In the genomic region with DNA sequence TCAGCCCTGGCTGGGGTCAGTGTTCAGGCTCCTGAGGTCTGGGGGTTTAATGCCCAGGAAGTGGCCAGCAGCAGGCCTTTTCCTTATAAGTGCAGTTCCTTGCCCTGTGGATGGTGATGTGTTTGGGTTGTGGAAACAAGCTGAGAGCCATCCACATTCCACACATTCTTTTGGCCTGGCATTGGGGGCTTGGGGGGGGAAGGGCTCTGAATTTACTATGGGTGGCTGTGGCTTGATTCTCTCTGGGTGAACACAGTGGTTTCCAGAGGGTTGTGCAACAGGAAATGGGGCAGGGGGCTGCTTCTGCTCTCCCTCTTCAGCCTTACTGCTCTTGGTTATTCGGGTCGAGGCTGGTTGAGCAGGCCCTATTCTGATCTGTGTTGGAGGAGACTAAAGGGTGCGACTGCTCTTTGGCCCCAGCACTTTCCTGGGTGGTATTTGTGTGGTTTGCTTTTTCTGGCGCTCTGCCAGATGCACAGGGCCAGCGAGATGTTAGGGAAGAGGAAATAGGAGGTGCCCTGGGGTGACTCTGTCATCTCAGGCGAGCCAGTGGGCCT, we compare ENCODE assay signal across 8 mouse cellular contexts. TPM values are rescaled to one million over a fixed set of nuclear protein-coding genes. Genes with fewer than 3 reads are reported as not detected.
A peak's percentile ranks its signal among the peaks of the same experiment; 100 is the strongest.
DNase-seq lines count a peak whose midpoint lies in the region; ATAC-seq and TF ChIP-seq lines count a peak whose summit lies in the region.

No protein-coding gene starts in this region.

- H3K9ac ChIP-seq in forebrain, embryonic 11.5 days (ENCODE audit: low read length): peak overlapping the region; percentile 29
- H3K9ac ChIP-seq in forebrain, embryonic 15.5 days (replicated peaks): no peak overlapping the region
- no peak overlapping the region; the same call in 1 of the 2 replicates for H3K9ac ChIP-seq in limb, embryonic 12.5 days (replicated peaks)

- H3K9me3 ChIP-seq in forebrain, embryonic 11.5 days (ENCODE audit: control insufficient read depth, low read length): no peaks in the 10 kb centered on the region
- H3K9me3 ChIP-seq in forebrain, embryonic 15.5 days: no peaks in the 10 kb centered on the region
- no peaks in the 10 kb centered on the region for H3K9me3 ChIP-seq in limb, embryonic 12.5 days

- no peak for TF ChIP-seq POLR2A in myocyte (IDR thresholded peaks at IDR 0.05; ENCODE audit: insufficient read length, low read depth)

- no peaks in the 10 kb centered on the region for H3K27me3 ChIP-seq in forebrain, embryonic 11.5 days (ENCODE audit: control insufficient read depth, insufficient read depth, low read length)
- no peaks in the 10 kb centered on the region for H3K27me3 ChIP-seq in forebrain, embryonic 15.5 days
- no peaks in the 10 kb centered on the region for H3K27me3 ChIP-seq in limb, embryonic 12.5 days
- no peaks in the 10 kb centered on the region for H3K27me3 ChIP-seq in myocyte (ENCODE audit: control insufficient read depth, insufficient read depth, insufficient read length)

- H3K79me2 ChIP-seq in myocyte (ENCODE audit: control insufficient read depth, insufficient read depth): peaks cover 64% of the 10 kb centered on the region

- no peak overlapping the region for H3ac ChIP-seq in myocyte (ENCODE audit: control insufficient read depth, insufficient read length)

- no peak overlapping the region for H3K4me2 ChIP-seq in forebrain, embryonic 11.5 days (ENCODE audit: low read depth, low read length, severe bottlenecking)
- H3K4me2 ChIP-seq in forebrain, embryonic 15.5 days (replicated peaks): no peak overlapping the region
- peak overlapping the region; percentile 21; the same call in 1 of the 2 replicates for H3K4me2 ChIP-seq in limb, embryonic 12.5 days
- peak overlapping the region; percentile 72 for H3K4me2 ChIP-seq in myocyte (ENCODE audit: low read depth)

- 38% methylated on average over 6 of the region's 6 CpGs for WGBS in forebrain, embryonic 11.5 days
- 24% methylated on average over 6 of the region's 6 CpGs for WGBS in forebrain, embryonic 15.5 days
- WGBS in limb, embryonic 12.5 days: 15% methylated on average over 6 of the region's 6 CpGs

- peaks cover 13% of the 10 kb centered on the region; the same call in 1 of the 2 replicates for H3K4me1 ChIP-seq in forebrain, embryonic 11.5 days (replicated peaks; ENCODE audit: control insufficient read depth, insufficient read depth, low read length)
- peaks cover 11% of the 10 kb centered on the region for H3K4me1 ChIP-seq in forebrain, embryonic 15.5 days
- H3K4me1 ChIP-seq in limb, embryonic 12.5 days (replicated peaks): peaks cover 78% of the 10 kb centered on the region

- no peak for ATAC-seq in forebrain, embryonic 11.5 days (replicated peaks; ENCODE audit: low FRiP score)
- ATAC-seq in forebrain, embryonic 15.5 days (replicated peaks): no peak
- ATAC-seq in CD4-positive, CD25-positive, alpha-beta regulatory T cell, adult 4 months: peak; percentile 34
- peak; percentile 84 for ATAC-seq in granulocyte monocyte progenitor cell, adult 5-6 weeks (replicated peaks; ENCODE audit: poor library complexity, severe bottlenecking)
- ATAC-seq in limb, embryonic 12.5 days (ENCODE audit: insufficient number of reproducible peaks, insufficient read depth, low FRiP score, low TSS enrichment, low read depth): peak; percentile 45; the same call in 1 of the 2 replicates

- H3K27ac ChIP-seq in forebrain, embryonic 11.5 days (ENCODE audit: low read depth, low read length): no peak overlapping the region; the same call in 1 of the 2 replicates
- no peak overlapping the region for H3K27ac ChIP-seq in forebrain, embryonic 15.5 days (replicated peaks)
- peak overlapping the region; percentile 84 for H3K27ac ChIP-seq in limb, embryonic 12.5 days

- H3K4me3 ChIP-seq in forebrain, embryonic 11.5 days (ENCODE audit: low read depth, low read length): no peak overlapping the region
- H3K4me3 ChIP-seq in forebrain, embryonic 15.5 days: no peak overlapping the region
- H3K4me3 ChIP-seq in limb, embryonic 12.5 days (replicated peaks): no peak overlapping the region
- H3K4me3 ChIP-seq in myocyte: no peak overlapping the region

- DNase-seq in forebrain, embryonic 11.5 days (ENCODE audit: low spot score): no peak
- no peak for DNase-seq in right cerebral cortex, postnatal 25 days
- DNase-seq in cerebellum, adult 11 months: no peak

- no peaks in the 10 kb centered on the region for H3K36me3 ChIP-seq in forebrain, embryonic 11.5 days (ENCODE audit: control insufficient read depth, insufficient read depth, low read length)
- H3K36me3 ChIP-seq in forebrain, embryonic 15.5 days: no peaks in the 10 kb centered on the region
- peaks cover 15% of the 10 kb centered on the region for H3K36me3 ChIP-seq in limb, embryonic 12.5 days
- H3K36me3 ChIP-seq in myocyte (ENCODE audit: control insufficient read depth, insufficient read depth): peaks cover 11% of the 10 kb centered on the region

TF ChIP-seq in myocyte, 11 proteins besides CTCF, POLR2A, EP300 and RAD21:
- TF ChIP-seq SRF (IDR thresholded peaks at IDR 0.05; ENCODE audit: control insufficient read depth, insufficient read length, low read depth): peak; percentile 95
- TF ChIP-seq CEBPB (IDR thresholded peaks at IDR 0.05; ENCODE audit: insufficient read depth, poor library complexity, severe bottlenecking): peak; percentile 65; the same call in 1 of the 2 replicates
- no peak for TF ChIP-seq MAX (IDR thresholded peaks at IDR 0.05; ENCODE audit: low read depth)

RNA-seq across cellular contexts. Expression of gene Sh3bp4, which starts 38.2 kb away (rescaled TPM):
- polyA plus RNA-seq in forebrain, embryonic 11.5 days (2014; fragmentation: Nextera tagmentation; extraction: Ambion mirVana): 29.3 and 30.2 TPM in 2 replicates
- polyA plus RNA-seq in forebrain, embryonic 15.5 days (2015; fragmentation: Nextera tagmentation; extraction: Ambion mirVana): 20.8 and 21.1 TPM in 2 replicates
- 1 to 10 TPM in 1 of 2 experiments, under 1 TPM in 1; 0.19 to 1.3 TPM for polyA plus RNA-seq in CD4-positive, CD25-positive, alpha-beta regulatory T cell, adult 4 months (2017; shearing (Covaris generic))
- total RNA-seq in granulocyte monocyte progenitor cell, adult 5-6 weeks (2014; fragmentation: Nextera tagmentation): 0.41 and 0.88 TPM in 2 replicates
- not detected in 2 replicates for total RNA-seq in granulocyte monocyte progenitor cell, adult 5-6 weeks (2017)
- polyA plus RNA-seq in limb, embryonic 12.5 days (2016; fragmentation: Nextera tagmentation; extraction: Ambion mirVana): 22.3 and 23.1 TPM in 2 replicates
- polyA plus RNA-seq in myocyte (2012; fragmentation: generic; extraction: Trizol): 23.2 TPM

Comparison
In these comparisons a context has a peak if more than half of its experiments do, and no peak if none do; other contexts are left out.
1. ATAC-seq: peak in CD4-positive, CD25-positive, alpha-beta regulatory T cell, adult 4 months (single experiment), granulocyte monocyte progenitor cell, adult 5-6 weeks (single experiment) and limb, embryonic 12.5 days (single experiment); none in forebrain, embryonic 11.5 days (single experiment) and forebrain, embryonic 15.5 days (single experiment).
2. H3K4me2 ChIP-seq: peak in limb, embryonic 12.5 days (single experiment) and myocyte (single experiment); none in forebrain, embryonic 11.5 days (single experiment) and forebrain, embryonic 15.5 days (single experiment).